Mouse (Mus musculus): Measurements from ENCODE around the gene 6430548M08Rik. TPM values are rescaled to one million over a fixed set of nuclear protein-coding genes. Genes with fewer than 3 reads are reported as not detected.

The 6430548M08Rik gene
- polyA plus RNA-seq, 1 experiment from 2014 or later, result 5.8 TPM

- 0 out of 2 replicates have a peak, but pooled peaks cover 3% of the 10 kb centered on the region for H3K36me3 ChIP-seq
- H3K27me3 ChIP-seq, result peaks cover 23% of the 10 kb centered on the region
- WGBS, result 69% methylated on average over 4 of the region's 4 CpGs
- H3K4me3 ChIP-seq (replicated peaks), result no peak overlapping the region
- H3K4me2 ChIP-seq, result no peak overlapping the region
- no peaks in the 10 kb centered on the region for H3K9me3 ChIP-seq (replicated peaks)
- H3K4me1 ChIP-seq, result peaks cover 19% of the 10 kb centered on the region
- H3K9ac ChIP-seq, result no peak overlapping the region
- no peak overlapping the region for H3K27ac ChIP-seq
- ATAC-seq (replicated peaks; ENCODE audit: low FRiP score), result no peak
Measured at GRCm38 (mm10) chr8:120111382-120111781, 2.6 kb upstream of the 6430548M08Rik start.

- Histone ChIP-seq H3K27ac (no peak overlapping the region), H3K27me3 (peaks cover 34% of the 10 kb centered on the region), H3K4me2 (peak overlapping the region; percentile 96; the same call in 1 of the 2 replicates), H3K9me3 (replicated peaks) (no peaks in the 10 kb centered on the region), H3K4me3 (replicated peaks) (no peak overlapping the region), H3K9ac (no peak overlapping the region), H3K36me3 (0 out of 2 replicates have a peak, but pooled peaks cover 3% of the 10 kb centered on the region), H3K4me1 (peaks cover 19% of the 10 kb centered on the region)
- 73% methylated on average over 5 of the region's 5 CpGs for WGBS
- ATAC-seq (replicated peaks; ENCODE audit: low FRiP score), result no peak
Measured at GRCm38 (mm10) chr8:120112535-120112934, 1.4 kb upstream of the 6430548M08Rik start.

- Histone ChIP-seq H3K4me3 (replicated peaks) (peak overlapping the region; percentile 74), H3K9me3 (replicated peaks) (no peaks in the 10 kb centered on the region), H3K36me3 (no peaks in the 10 kb centered on the region), H3K27me3 (peaks cover 40% of the 10 kb centered on the region), H3K9ac (peak overlapping the region; percentile 65), H3K4me2 (peak overlapping the region; percentile 96), H3K27ac (peak overlapping the region; percentile 96), H3K4me1 (peaks cover 22% of the 10 kb centered on the region)
- WGBS, result 1% methylated on average over 10 of the region's 10 CpGs
- ATAC-seq (replicated peaks; ENCODE audit: low FRiP score), result peak; percentile 43; the same call in 1 of the 2 replicates
Measured at GRCm38 (mm10) chr8:120113306-120113705, 646 bp upstream of the 6430548M08Rik start.

GRCm38 (mm10) chr8:120114315-120114841 lies 426 bp downstream of the 6430548M08Rik start:
- under 1% methylated on average over 46 of the region's 46 CpGs for WGBS
- no peaks in the 10 kb centered on the region for H3K36me3 ChIP-seq
- H3K27ac ChIP-seq, result no peak overlapping the region
- ATAC-seq (replicated peaks; ENCODE audit: low FRiP score), result peak; percentile 50
- peak overlapping the region; percentile 96 for H3K4me2 ChIP-seq
- peaks cover 42% of the 10 kb centered on the region for H3K27me3 ChIP-seq
- no peaks in the 10 kb centered on the region for H3K9me3 ChIP-seq (replicated peaks)
- peak overlapping the region; percentile 74 for H3K4me3 ChIP-seq (replicated peaks)
- H3K4me1 ChIP-seq, result peaks cover 22% of the 10 kb centered on the region
- peak overlapping the region; percentile 67 for H3K9ac ChIP-seq

- Histone ChIP-seq H3K4me1 (peaks cover 26% of the 10 kb centered on the region), H3K9ac (no peak overlapping the region), H3K27me3 (peaks cover 46% of the 10 kb centered on the region), H3K27ac (no peak overlapping the region), H3K4me3 (replicated peaks) (no peak overlapping the region), H3K9me3 (replicated peaks) (no peaks in the 10 kb centered on the region), H3K4me2 (no peak overlapping the region), H3K36me3 (no peaks in the 10 kb centered on the region)
- WGBS, result 70% methylated on average over 7 of the region's 7 CpGs
- no peak for ATAC-seq (replicated peaks; ENCODE audit: low FRiP score)
Measured at GRCm38 (mm10) chr8:120116600-120116999, 2.6 kb downstream of the 6430548M08Rik start.

GRCm38 (mm10) chr8:120118162-120118561 lies 4.2 kb downstream of the 6430548M08Rik start:
- peaks cover 46% of the 10 kb centered on the region for H3K27me3 ChIP-seq
- H3K36me3 ChIP-seq, result no peaks in the 10 kb centered on the region
- no peak overlapping the region for H3K4me3 ChIP-seq (replicated peaks)
- no peak for ATAC-seq (replicated peaks; ENCODE audit: low FRiP score)
- H3K4me2 ChIP-seq, result no peak overlapping the region
- no peak overlapping the region for H3K27ac ChIP-seq
- H3K9me3 ChIP-seq (replicated peaks), result no peaks in the 10 kb centered on the region
- WGBS, result 57% methylated on average over 9 of the region's 9 CpGs
- H3K4me1 ChIP-seq, result peaks cover 19% of the 10 kb centered on the region
- H3K9ac ChIP-seq, result no peak overlapping the region

GRCm38 (mm10) chr8:120118847-120119246 lies 4.9 kb downstream of the 6430548M08Rik start:
- Histone ChIP-seq H3K36me3 (no peaks in the 10 kb centered on the region), H3K4me2 (no peak overlapping the region), H3K27ac (no peak overlapping the region), H3K9ac (no peak overlapping the region), H3K4me3 (replicated peaks) (no peak overlapping the region), H3K4me1 (peaks cover 15% of the 10 kb centered on the region; the same call in 1 of the 2 replicates), H3K9me3 (replicated peaks) (no peaks in the 10 kb centered on the region), H3K27me3 (peaks cover 46% of the 10 kb centered on the region)
- no peak for ATAC-seq (replicated peaks; ENCODE audit: low FRiP score)
- WGBS, result 79% methylated on average over 5 of the region's 5 CpGs

- WGBS, result 71% methylated on average over 3 of the region's 3 CpGs
- Histone ChIP-seq H3K9ac (no peak overlapping the region), H3K36me3 (no peaks in the 10 kb centered on the region), H3K4me2 (no peak overlapping the region), H3K4me1 (peaks cover 17% of the 10 kb centered on the region), H3K4me3 (replicated peaks) (no peak overlapping the region), H3K27ac (no peak overlapping the region), H3K27me3 (peaks cover 43% of the 10 kb centered on the region), H3K9me3 (replicated peaks) (no peaks in the 10 kb centered on the region)
- ATAC-seq (replicated peaks; ENCODE audit: low FRiP score), result no peak
Measured at GRCm38 (mm10) chr8:120119429-120119828, 5.5 kb downstream of the 6430548M08Rik start.

- no peak for ATAC-seq (replicated peaks; ENCODE audit: low FRiP score)
- Histone ChIP-seq H3K36me3 (no peaks in the 10 kb centered on the region), H3K27ac (no peak overlapping the region), H3K27me3 (peaks cover 38% of the 10 kb centered on the region), H3K9ac (no peak overlapping the region), H3K9me3 (replicated peaks) (no peaks in the 10 kb centered on the region), H3K4me2 (no peak overlapping the region), H3K4me1 (peaks cover 17% of the 10 kb centered on the region), H3K4me3 (replicated peaks) (no peak overlapping the region)
- WGBS, result 79% methylated on average over 6 of the region's 6 CpGs
Measured at GRCm38 (mm10) chr8:120119931-120120330, 6.0 kb downstream of the 6430548M08Rik start.

- WGBS, result 55% methylated on average over 5 of the region's 5 CpGs
- H3K9ac ChIP-seq, result no peak overlapping the region
Measured at GRCm38 (mm10) chr8:120120951-120121350, 7.0 kb downstream of the 6430548M08Rik start.

GRCm38 (mm10) chr8:120124261-120124660 lies 10.3 kb downstream of the 6430548M08Rik start:
- ATAC-seq (replicated peaks; ENCODE audit: low FRiP score), result no peak
- 0 out of 2 replicates have a peak, but pooled peaks cover 4% of the 10 kb centered on the region for H3K27me3 ChIP-seq
- WGBS, result 42% methylated on average over 6 of the region's 6 CpGs

More at GRCm38 (mm10) chr8:120120951-120121350, 7.0 kb downstream of the 6430548M08Rik start:
- no peak overlapping the region for H3K27ac ChIP-seq
- H3K9me3 ChIP-seq (replicated peaks), result no peaks in the 10 kb centered on the region
- peaks cover 27% of the 10 kb centered on the region for H3K27me3 ChIP-seq
- no peak overlapping the region for H3K4me2 ChIP-seq
- no peaks in the 10 kb centered on the region for H3K36me3 ChIP-seq
- peaks cover 27% of the 10 kb centered on the region for H3K4me1 ChIP-seq
- H3K4me3 ChIP-seq (replicated peaks), result no peak overlapping the region
- no peak for ATAC-seq (replicated peaks; ENCODE audit: low FRiP score)

GRCm38 (mm10) chr8:120124836-120125389 lies 11.0 kb downstream of the 6430548M08Rik start:
- Histone ChIP-seq H3K4me1 (peaks cover 48% of the 10 kb centered on the region), H3K9ac (no peak overlapping the region), H3K36me3 (no peaks in the 10 kb centered on the region), H3K27me3 (0 out of 2 replicates have a peak, but pooled peaks cover 3% of the 10 kb centered on the region), H3K9me3 (replicated peaks) (no peaks in the 10 kb centered on the region), H3K27ac (peak overlapping the region; percentile 58), H3K4me3 (replicated peaks) (no peak overlapping the region), H3K4me2 (no peak overlapping the region)
- WGBS, result 62% methylated on average over 7 of the region's 7 CpGs
- no peak for ATAC-seq (replicated peaks; ENCODE audit: low FRiP score)

More at GRCm38 (mm10) chr8:120124261-120124660, 10.3 kb downstream of the 6430548M08Rik start:
- no peaks in the 10 kb centered on the region for H3K9me3 ChIP-seq (replicated peaks)
- H3K4me2 ChIP-seq, result no peak overlapping the region
- H3K4me1 ChIP-seq, result peaks cover 42% of the 10 kb centered on the region
- peak overlapping the region; percentile 58; the same call in 1 of the 2 replicates for H3K27ac ChIP-seq
- H3K36me3 ChIP-seq, result no peaks in the 10 kb centered on the region
- H3K9ac ChIP-seq, result no peak overlapping the region
- no peak overlapping the region for H3K4me3 ChIP-seq (replicated peaks)

Data from kidney, embryonic 15.5 days (tissue).